Mouse (Mus musculus) limb, embryonic 12.5 days (tissue): ENCODE results near the gene Rspry1. TPM values are rescaled to one million over a fixed set of nuclear protein-coding genes. Genes with fewer than 3 reads are reported as not detected.

Experiments
- ATAC-seq: fragments of 200-750 bp; cut with Nextera tagmentation; 2 replicates; pipeline ENCODE4 v1.8.0; 2017; ENCODE audit warnings: low read depth, moderate TSS enrichment; ENCODE audit not compliant: insufficient number of reproducible peaks, insufficient read depth, low FRiP score, low TSS enrichment
- H3K27ac ChIP-seq: fragments of 300-500 bp; sonication (generic); 2 replicates; pipeline ENCODE4 v1.5.1; 2016; ENCODE audit warnings: mild to moderate bottlenecking, moderate library complexity
- H3K27me3 ChIP-seq: fragments of 300-500 bp; sonication (generic); 2 replicates; pipeline ENCODE4 v1.6.1; 2016; ENCODE audit warnings: mild to moderate bottlenecking, moderate library complexity
- H3K36me3 ChIP-seq: fragments of 300-500 bp; sonication (generic); 2 replicates; pipeline ENCODE4 v1.6.1; 2016; ENCODE audit warnings: mild to moderate bottlenecking, moderate library complexity
- H3K4me1 ChIP-seq: fragments of 300-500 bp; sonication (generic); replicated peaks from 2 replicates; pipeline ENCODE4 v1.6.1; 2016
- H3K4me2 ChIP-seq: fragments of 300-500 bp; sonication (generic); 2 replicates; pipeline ENCODE4 v1.6.1; 2016; ENCODE audit warnings: mild to moderate bottlenecking, moderate library complexity
- H3K4me3 ChIP-seq: fragments of 300-500 bp; sonication (generic); replicated peaks from 2 replicates; pipeline ENCODE4 v1.5.1; 2016; ENCODE audit warnings: mild to moderate bottlenecking
- H3K9ac ChIP-seq: fragments of 300-500 bp; sonication (generic); replicated peaks from 2 replicates; pipeline ENCODE4 v1.6.1; 2016; ENCODE audit warnings: mild to moderate bottlenecking, moderate library complexity
- H3K9me3 ChIP-seq: fragments of 300-500 bp; sonication (generic); 2 replicates; pipeline ENCODE4 v1.6.1; 2016; ENCODE audit warnings: mild to moderate bottlenecking, moderate library complexity
- WGBS: fragments of 180-500 bp; shearing (Covaris S2); methylation state at CpG from one replicate; pipeline ENCODE4 v1.1.7; 2016; 5-methylcytosine and 5-hydroxymethylcytosine counted together
- polyA plus RNA-seq: library from polyadenylated mRNA; unstranded; fragments of >200 nt; fragmentation: Nextera tagmentation; extraction: Ambion mirVana; gene quantifications from 2 replicates; pipeline ENCODE4 v1.2.1, GENCODE M21; 2016

Gene Rspry1
- polyA plus RNA-seq, 1 experiment from 2014 or later = 52.3 TPM

- Histone ChIP-seq H3K4me1 (no peaks in the 10 kb centered on the region), H3K4me3 (no peak overlapping the region), H3K9ac (no peak overlapping the region), H3K9me3 (no peaks in the 10 kb centered on the region), H3K27me3 (no peaks in the 10 kb centered on the region), H3K36me3 (peaks cover 68% of the 10 kb centered on the region), H3K4me2 (no peak overlapping the region), H3K27ac (no peak overlapping the region)
- ATAC-seq = no peak
- WGBS = 89% methylated on average over 2 of the region's 2 CpGs
Measured at GRCm38 (mm10) chr8:94658031-94658430, 56.3 kb downstream of the Rspry1 start.

GRCm38 (mm10) chr8:94660418-94660817 lies 58.7 kb downstream of the Rspry1 start:
- Histone ChIP-seq H3K9ac (no peak overlapping the region), H3K9me3 (no peaks in the 10 kb centered on the region), H3K4me1 (no peaks in the 10 kb centered on the region), H3K36me3 (peaks cover 46% of the 10 kb centered on the region), H3K27ac (no peak overlapping the region), H3K4me3 (no peak overlapping the region), H3K4me2 (no peak overlapping the region), H3K27me3 (no peaks in the 10 kb centered on the region)
- no peak for ATAC-seq
- WGBS = 92% methylated on average over 4 of the region's 4 CpGs

GRCm38 (mm10) chr8:94664722-94665121 lies 63.0 kb downstream of the Rspry1 start:
- peaks cover 14% of the 10 kb centered on the region for H3K4me1 ChIP-seq
- no peaks in the 10 kb centered on the region for H3K9me3 ChIP-seq
- no peak for ATAC-seq
- no peak overlapping the region for H3K4me2 ChIP-seq
- H3K27ac ChIP-seq = no peak overlapping the region
- WGBS = 75% methylated on average over 2 of the region's 2 CpGs
- no peaks in the 10 kb centered on the region for H3K27me3 ChIP-seq
- peaks cover 32% of the 10 kb centered on the region for H3K36me3 ChIP-seq
- no peak overlapping the region for H3K4me3 ChIP-seq
- no peak overlapping the region for H3K9ac ChIP-seq

GRCm38 (mm10) chr8:94666456-94667308 lies 64.9 kb downstream of the Rspry1 start, which contains the start of gene Arl2bp:
Gene Arl2bp (plus strand): TSS chr8:94666600.
- Histone ChIP-seq H3K4me2 (peak within 1 kb of the TSS; percentile 69), H3K4me1 (peaks cover 14% of the 10 kb centered on the region), H3K27me3 (no peaks in the 10 kb centered on the region), H3K9me3 (no peaks in the 10 kb centered on the region), H3K4me3 (peak within 1 kb of the TSS; percentile 87), H3K27ac (peak within 1 kb of the TSS; percentile 89), H3K36me3 (peaks cover 38% of the 10 kb centered on the region), H3K9ac (peak within 1 kb of the TSS; percentile 96)
- peak; percentile 98 for ATAC-seq
- under 1% methylated on average over 74 of the region's 74 CpGs for WGBS

GRCm38 (mm10) chr8:94674384-94674783 lies 72.6 kb downstream of the Rspry1 start:
- WGBS = 76% methylated on average over 5 of the region's 5 CpGs
- Histone ChIP-seq H3K4me3 (no peak overlapping the region), H3K9me3 (no peaks in the 10 kb centered on the region), H3K27me3 (no peaks in the 10 kb centered on the region), H3K27ac (no peak overlapping the region), H3K4me2 (no peak overlapping the region), H3K36me3 (peaks cover 59% of the 10 kb centered on the region), H3K4me1 (no peaks in the 10 kb centered on the region), H3K9ac (no peak overlapping the region)
- ATAC-seq = no peak

- no peak overlapping the region for H3K4me2 ChIP-seq
Measured at GRCm38 (mm10) chr8:94675923-94676322, 74.2 kb downstream of the Rspry1 start.

GRCm38 (mm10) chr8:94678582-94678981 lies 76.8 kb downstream of the Rspry1 start:
- Histone ChIP-seq H3K4me1 (no peaks in the 10 kb centered on the region), H3K27ac (peak overlapping the region; percentile 69; the same call in 1 of the 2 replicates), H3K9ac (no peak overlapping the region), H3K27me3 (no peaks in the 10 kb centered on the region), H3K9me3 (no peaks in the 10 kb centered on the region), H3K36me3 (peaks cover 19% of the 10 kb centered on the region), H3K4me3 (no peak overlapping the region), H3K4me2 (no peak overlapping the region)
- no peak for ATAC-seq
- 55% methylated on average over 9 of the region's 9 CpGs for WGBS

More at GRCm38 (mm10) chr8:94675923-94676322, 74.2 kb downstream of the Rspry1 start:
- H3K9ac ChIP-seq = no peak overlapping the region
- no peaks in the 10 kb centered on the region for H3K9me3 ChIP-seq
- no peak for ATAC-seq
- peaks cover 46% of the 10 kb centered on the region for H3K36me3 ChIP-seq
- H3K27me3 ChIP-seq = no peaks in the 10 kb centered on the region
- H3K4me3 ChIP-seq = no peak overlapping the region
- 82% methylated on average over 6 of the region's 6 CpGs for WGBS
- no peak overlapping the region for H3K27ac ChIP-seq
- H3K4me1 ChIP-seq = no peaks in the 10 kb centered on the region

GRCm38 (mm10) chr8:94680414-94680813 lies 78.7 kb downstream of the Rspry1 start:
- Histone ChIP-seq H3K27me3 (no peaks in the 10 kb centered on the region), H3K9me3 (no peaks in the 10 kb centered on the region), H3K9ac (no peak overlapping the region), H3K4me2 (no peak overlapping the region), H3K4me3 (no peak overlapping the region), H3K4me1 (no peaks in the 10 kb centered on the region), H3K27ac (no peak overlapping the region), H3K36me3 (peaks cover 4% of the 10 kb centered on the region; the same call in 1 of the 2 replicates)
- 87% methylated on average over 3 of the region's 3 CpGs for WGBS
- ATAC-seq = no peak

GRCm38 (mm10) chr8:94682732-94683524 lies 81.2 kb downstream of the Rspry1 start:
- no peak overlapping the region for H3K4me3 ChIP-seq
- H3K9ac ChIP-seq = no peak overlapping the region
- no peak overlapping the region for H3K4me2 ChIP-seq
- no peaks in the 10 kb centered on the region for H3K36me3 ChIP-seq
- H3K27ac ChIP-seq = no peak overlapping the region
- H3K4me1 ChIP-seq = no peaks in the 10 kb centered on the region
- ATAC-seq = no peak
- 80% methylated on average over 16 of the region's 16 CpGs for WGBS
- no peaks in the 10 kb centered on the region for H3K9me3 ChIP-seq
- H3K27me3 ChIP-seq = no peaks in the 10 kb centered on the region

- no peak overlapping the region for H3K4me2 ChIP-seq
- no peak for ATAC-seq
- H3K27me3 ChIP-seq = no peaks in the 10 kb centered on the region
- 76% methylated on average over 4 of the region's 4 CpGs for WGBS
- H3K4me1 ChIP-seq = no peaks in the 10 kb centered on the region
- no peak overlapping the region for H3K27ac ChIP-seq
- H3K9me3 ChIP-seq = no peaks in the 10 kb centered on the region
- no peak overlapping the region for H3K9ac ChIP-seq
- H3K36me3 ChIP-seq = no peaks in the 10 kb centered on the region
- H3K4me3 ChIP-seq = no peak overlapping the region
Measured at GRCm38 (mm10) chr8:94684287-94684686, 82.5 kb downstream of the Rspry1 start.

GRCm38 (mm10) chr8:94685953-94686352 lies 84.2 kb downstream of the Rspry1 start:
- WGBS = 73% methylated on average over 9 of the region's 9 CpGs
- H3K9ac ChIP-seq = no peak overlapping the region
- H3K4me3 ChIP-seq = no peak overlapping the region
- H3K27ac ChIP-seq = no peak overlapping the region
- H3K4me1 ChIP-seq = no peaks in the 10 kb centered on the region
- ATAC-seq = no peak
- no peaks in the 10 kb centered on the region for H3K9me3 ChIP-seq
- peaks cover 3% of the 10 kb centered on the region; the same call in 1 of the 2 replicates for H3K27me3 ChIP-seq
- no peaks in the 10 kb centered on the region for H3K36me3 ChIP-seq
- no peak overlapping the region for H3K4me2 ChIP-seq
